8 mouse cellular contexts compared by ENCODE assay signal in the genomic region with DNA sequence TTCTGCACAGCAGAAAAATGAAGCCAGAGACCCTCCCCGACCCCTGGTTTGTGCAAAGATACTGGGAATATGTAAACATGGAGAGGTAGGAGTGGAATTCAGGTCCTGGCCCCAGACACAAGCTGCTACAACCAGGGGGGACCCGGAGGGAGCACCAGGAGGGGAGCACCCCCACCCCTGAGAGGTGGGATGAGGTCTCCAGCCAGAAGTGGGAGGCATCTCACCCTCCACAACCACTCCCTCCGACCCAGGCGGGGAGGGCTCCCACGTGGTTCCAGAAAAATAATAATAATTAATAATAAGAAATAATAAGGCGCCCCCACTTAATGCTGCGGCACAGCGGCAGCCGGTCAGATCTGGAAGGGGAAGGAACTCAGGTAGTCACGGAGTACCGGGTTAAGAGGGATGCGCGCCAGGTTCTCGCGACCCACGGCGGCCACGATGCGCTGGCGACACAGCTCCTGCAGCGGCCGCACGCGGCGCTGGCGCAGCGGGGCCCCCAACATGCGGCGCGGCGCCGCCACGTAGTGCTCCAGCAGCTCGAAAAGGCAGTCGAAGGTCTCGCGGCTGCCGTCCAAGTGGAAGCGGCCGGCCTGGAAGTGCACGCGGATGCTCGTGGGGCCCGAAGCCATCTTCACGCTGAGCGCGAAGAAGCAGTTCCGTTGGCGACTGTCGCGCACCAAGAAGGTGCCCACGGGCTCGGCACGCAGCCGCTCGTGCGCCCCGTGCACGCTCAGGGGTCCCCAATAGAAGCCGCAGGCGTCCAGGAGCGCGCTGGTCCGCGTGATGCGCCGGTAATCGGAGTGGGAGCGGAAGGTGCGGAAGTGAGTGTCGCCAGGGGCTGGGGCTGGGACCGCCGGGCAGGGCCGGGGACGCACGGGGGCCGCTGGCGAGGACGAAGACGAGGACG. TPM values are rescaled to one million over a fixed set of nuclear protein-coding genes. Genes with fewer than 3 reads are reported as not detected.
DNase-seq lines count a peak whose midpoint lies in the region; ATAC-seq and TF ChIP-seq lines count a peak whose summit lies in the region.

No protein-coding gene starts in this region.

- H3K4me2 ChIP-seq in kidney, embryonic 16.5 days (replicated peaks; ENCODE audit: low read depth, low read length): peak overlapping the region; percentile 93
- peak overlapping the region; percentile 98 for H3K4me2 ChIP-seq in lung, postnatal 0 days (replicated peaks; ENCODE audit: low read depth, low read length)

- peak overlapping the region; percentile 83 for H3K9ac ChIP-seq in kidney, embryonic 16.5 days (replicated peaks; ENCODE audit: low read length)
- H3K9ac ChIP-seq in lung, postnatal 0 days (replicated peaks; ENCODE audit: low read depth): peak overlapping the region; percentile 23

- peak; percentile 3 for ATAC-seq in kidney, embryonic 16.5 days (ENCODE audit: low FRiP score, low TSS enrichment)
- ATAC-seq in lung, postnatal 0 days: no peak

- H3K27ac ChIP-seq in cerebellum, adult 2 months (ENCODE audit: insufficient read depth, low read length): no peak overlapping the region
- H3K27ac ChIP-seq in kidney, embryonic 16.5 days (ENCODE audit: low read length): peak overlapping the region; percentile 99
- H3K27ac ChIP-seq in lung, postnatal 0 days (ENCODE audit: low read length): peak overlapping the region; percentile 96; the same call in 1 of the 2 replicates

- peak overlapping the region; percentile 92 for H3K4me3 ChIP-seq in cerebellum, adult 2 months (replicated peaks; ENCODE audit: insufficient read depth, low read depth, low read length)
- peak overlapping the region; percentile 75 for H3K4me3 ChIP-seq in kidney, embryonic 16.5 days (ENCODE audit: low read length)
- peak overlapping the region; percentile 81 for H3K4me3 ChIP-seq in lung, postnatal 0 days (ENCODE audit: low read depth, low read length)

- no peak for TF ChIP-seq EP300 in lung, postnatal 0 days (IDR thresholded peaks at IDR 0.05)

- H3K36me3 ChIP-seq in kidney, embryonic 16.5 days (ENCODE audit: insufficient read depth, low read length): no peaks in the 10 kb centered on the region
- H3K36me3 ChIP-seq in lung, postnatal 0 days (ENCODE audit: insufficient read depth, low read length): no peaks in the 10 kb centered on the region

- H3K4me1 ChIP-seq in cerebellum, adult 2 months (ENCODE audit: control insufficient read depth, insufficient read depth, low read length): no peaks in the 10 kb centered on the region
- peaks cover 38% of the 10 kb centered on the region for H3K4me1 ChIP-seq in kidney, embryonic 16.5 days (ENCODE audit: insufficient read depth, low read length)
- peaks cover 10% of the 10 kb centered on the region; the same call in 1 of the 2 replicates for H3K4me1 ChIP-seq in lung, postnatal 0 days (ENCODE audit: insufficient read depth, low read depth, low read length)

- H3K9me3 ChIP-seq in kidney, embryonic 16.5 days (ENCODE audit: low read length): no peaks in the 10 kb centered on the region
- H3K9me3 ChIP-seq in lung, postnatal 0 days (ENCODE audit: low read length): no peaks in the 10 kb centered on the region

- TF ChIP-seq CTCF in cerebellum, adult 2 months (IDR thresholded peaks at IDR 0.05; ENCODE audit: borderline replicate concordance, insufficient read depth, low read depth, low read length): no peak
- TF ChIP-seq CTCF in lung, postnatal 0 days (IDR thresholded peaks at IDR 0.05): peak; percentile 48

- TF ChIP-seq POLR2A in cerebellum, adult 2 months (IDR thresholded peaks at IDR 0.05; ENCODE audit: borderline replicate concordance, insufficient read depth, low read length): no peak

- WGBS in cerebellum, adult 2 months: 4% methylated on average over 81 of the region's 81 CpGs
- 2% methylated on average over 81 of the region's 81 CpGs for WGBS in kidney, embryonic 16.5 days
- 1% methylated on average over 72 of the region's 81 CpGs for WGBS in lung, postnatal 0 days

- no peaks in the 10 kb centered on the region for H3K27me3 ChIP-seq in cerebellum, adult 2 months (ENCODE audit: control insufficient read depth, insufficient read depth, low read length)
- H3K27me3 ChIP-seq in kidney, embryonic 16.5 days (ENCODE audit: insufficient read depth, low read length): no peaks in the 10 kb centered on the region
- H3K27me3 ChIP-seq in lung, postnatal 0 days (replicated peaks; ENCODE audit: insufficient read depth, low read length): no peaks in the 10 kb centered on the region

- peak; percentile 51 for DNase-seq in ovary, postnatal 36 days (ENCODE audit: low spot score)
- DNase-seq in ovary, postnatal 14 days (ENCODE audit: low spot score): no peak
- peak; percentile 40 to 45 for DNase-seq in cerebellum, adult 2 months
- peak; percentile 34 to 59 for DNase-seq in gastrocnemius, postnatal 4 days (ENCODE audit: low spot score in 2 of 2)
- DNase-seq in lung, postnatal 0 days (ENCODE audit: low spot score): peak; percentile 59
- peak; percentile 47 for DNase-seq in right cerebral cortex, postnatal 25 days
- DNase-seq in ovary, postnatal 10 days (ENCODE audit: low spot score): no peak

RNA-seq across cellular contexts. Expression of gene Socs1, which starts 1.2 kb away (rescaled TPM):
- 1.1 and 1.3 TPM in 2 replicates for polyA plus RNA-seq in cerebellum, adult 2 months (2012; rRNA removed)
- 1 to 10 TPM; 2.9 to 3.2 TPM for total RNA-seq in gastrocnemius, postnatal 4 days (2021)
- 5.8 and 7.3 TPM in 2 replicates for polyA plus RNA-seq in kidney, embryonic 16.5 days (2015; fragmentation: Nextera tagmentation; extraction: Ambion mirVana)
- 9.0 and 13.4 TPM in 2 replicates for polyA plus RNA-seq in lung, postnatal 0 days (2015; fragmentation: Nextera tagmentation; extraction: Ambion mirVana)

RNA-seq across cellular contexts. Expression of gene Tnp2, which starts 4.3 kb away (rescaled TPM):
- not detected in 2 replicates for polyA plus RNA-seq in cerebellum, adult 2 months (2012; rRNA removed)
- not detected for total RNA-seq in gastrocnemius, postnatal 4 days (2021)
- polyA plus RNA-seq in kidney, embryonic 16.5 days (2015; fragmentation: Nextera tagmentation; extraction: Ambion mirVana): not detected in 2 replicates
- polyA plus RNA-seq in lung, postnatal 0 days (2015; fragmentation: Nextera tagmentation; extraction: Ambion mirVana): not detected in 2 replicates

RNA-seq across cellular contexts. Expression of gene Prm3, which starts 6.6 kb away (rescaled TPM):
- not detected in 2 replicates for polyA plus RNA-seq in cerebellum, adult 2 months (2012; rRNA removed)
- not detected for total RNA-seq in gastrocnemius, postnatal 4 days (2021)
- not detected in 2 replicates for polyA plus RNA-seq in kidney, embryonic 16.5 days (2015; fragmentation: Nextera tagmentation; extraction: Ambion mirVana)
- polyA plus RNA-seq in lung, postnatal 0 days (2015; fragmentation: Nextera tagmentation; extraction: Ambion mirVana): not detected in 2 replicates

RNA-seq across cellular contexts. Expression of gene Prm2, which starts 11.8 kb away (rescaled TPM):
- not detected in 2 replicates for polyA plus RNA-seq in cerebellum, adult 2 months (2012; rRNA removed)
- not detected for total RNA-seq in gastrocnemius, postnatal 4 days (2021)
- polyA plus RNA-seq in kidney, embryonic 16.5 days (2015; fragmentation: Nextera tagmentation; extraction: Ambion mirVana): not detected in 2 replicates
- polyA plus RNA-seq in lung, postnatal 0 days (2015; fragmentation: Nextera tagmentation; extraction: Ambion mirVana): not detected in 2 replicates

RNA-seq across cellular contexts. Expression of gene Prm1, which starts 21.5 kb away (rescaled TPM):
- not detected in 2 replicates for polyA plus RNA-seq in cerebellum, adult 2 months (2012; rRNA removed)
- not detected for total RNA-seq in gastrocnemius, postnatal 4 days (2021)
- not detected in 2 replicates for polyA plus RNA-seq in kidney, embryonic 16.5 days (2015; fragmentation: Nextera tagmentation; extraction: Ambion mirVana)
- not detected in 2 replicates for polyA plus RNA-seq in lung, postnatal 0 days (2015; fragmentation: Nextera tagmentation; extraction: Ambion mirVana)

Comparison
In these comparisons a context has a peak if more than half of its experiments do, and no peak if none do; other contexts are left out.
1. DNase-seq: peak in ovary, postnatal 36 days (single experiment), cerebellum, adult 2 months (2 of 2), gastrocnemius, postnatal 4 days (2 of 2), lung, postnatal 0 days (single experiment) and right cerebral cortex, postnatal 25 days (single experiment); none in ovary, postnatal 14 days (single experiment) and ovary, postnatal 10 days (single experiment).
2. Peak in every context shown above with its lines, with median percentiles within 50 percentile points of each other: H3K4me3 ChIP-seq.